Mouse (Mus musculus) Patski (cell line): ENCODE data around the gene Trim38. TPM values are rescaled to one million over a fixed set of nuclear protein-coding genes. Genes with fewer than 3 reads are reported as not detected.

Experiments used
- ATAC-seq: fragments of 100-300 bp; one replicate; pipeline ENCODE4 v1.8.0; 2021
- CTCF ChIA-PET: fragments of 350-600 bp; sonication (Branson Sonifier 250); formaldehyde crosslinking; loops from one replicate; lab custom pipeline; 2022; ENCODE audit warnings: inconsistent platforms; lab: Charles Lee
- POLR2A ChIA-PET: fragments of 350-600 bp; sonication (Branson Sonifier 250); formaldehyde crosslinking; loops from one replicate; lab custom pipeline; 2022; ENCODE audit warnings: antibody characterized with exemption, inconsistent platforms; lab: Charles Lee
- DNase-seq: peaks from one replicate; pipeline ENCODE4 v3.0.0-alpha.2; 2011; ENCODE audit warnings: low read depth, low spot score
- H3K27me3 ChIP-seq: fragments of 371-371 bp; one replicate; pipeline ENCODE4 v1.5.1; 2021
- CTCF ChIP-seq: fragments of 100-300 bp; IDR thresholded peaks from one replicate; pipeline ENCODE4 v1.5.1; 2021
- in situ Hi-C: fragments of 300-500 bp; cut with MboI; formaldehyde crosslinking; loops from 3 replicates; pipeline ENCODE4 v1.11.1; 2018; ENCODE audit warnings: low pct_unique_long_range_greater_than_20kb, mixed read lengths
- polyA plus RNA-seq: library from polyadenylated mRNA; unstranded; gene quantifications from one replicate; pipeline ENCODE4 v1.2.3, GENCODE M21; 2021

Trim38 gene
- polyA plus RNA-seq, 1 experiment from 2014 or later: not detected

- no peaks in the 10 kb centered on the region for H3K27me3 ChIP-seq
- POLR2A ChIA-PET: no interaction called here
- CTCF ChIA-PET: interaction anchor here (1.3 to 15.1 kb wide), 2 partner anchors 11 to 38 kb away, joined by 5 to 137 read pairs; partner anchors contain the start of gene Hist1h4c
- DNase-seq (no peak), ATAC-seq (no peak)
- TF ChIP-seq CTCF: no peak
- in situ Hi-C loops: loop anchor here (10.0 to 25.0 kb wide), 2 partner anchors 113 to 301 kb away; partner anchors contain the start of genes Hist1h1e and Hist1h2be
Observed at GRCm38 (mm10) chr13:23738041-23738440, 31.7 kb upstream of the Trim38 start.

DNA sequence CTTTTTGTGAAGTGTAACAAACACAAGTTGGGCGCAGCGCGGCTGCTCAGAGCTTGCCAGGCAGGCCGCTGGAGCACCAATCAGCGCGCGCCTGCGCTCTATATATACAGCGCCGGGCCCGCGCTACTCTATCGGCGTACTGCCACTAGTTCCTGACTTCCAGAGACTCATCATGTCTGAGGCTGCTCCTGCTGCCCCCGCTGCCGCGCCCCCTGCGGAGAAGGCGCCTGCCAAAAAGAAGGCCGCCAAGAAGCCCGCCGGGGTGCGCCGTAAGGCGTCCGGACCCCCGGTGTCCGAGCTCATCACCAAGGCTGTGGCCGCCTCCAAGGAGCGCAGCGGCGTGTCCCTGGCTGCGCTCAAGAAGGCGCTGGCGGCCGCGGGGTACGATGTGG, 31.0 kb upstream of the Trim38 start, which contains the start of gene Hist1h1c:
TSS of gene Hist1h1c (plus strand) at position 132 of the 392 bp plus-strand sequence.
- no peaks in the 10 kb centered on the region for H3K27me3 ChIP-seq
- in situ Hi-C loops: loop anchor here (10.0 to 25.0 kb wide), 2 partner anchors 114 to 301 kb away; partner anchors contain the start of genes Hist1h1e and Hist1h2be
- TF ChIP-seq CTCF: no peak
- ChIA-PET CTCF (interaction anchor here (1.4 to 15.1 kb wide), 2 partner anchors 13 to 39 kb away, joined by 3 to 137 read pairs; partner anchors contain the start of genes Hist1h3b and Hist1h4c), POLR2A (no interaction called here)
- peak; percentile 68 for ATAC-seq
- no peak for DNase-seq

- ATAC-seq (peak; percentile 68), DNase-seq (no peak)
- CTCF ChIA-PET: interaction anchor here (1.4 to 15.1 kb wide), 2 partner anchors 13 to 39 kb away, joined by 3 to 137 read pairs; partner anchors contain the start of genes Hist1h3b and Hist1h4c
- POLR2A ChIA-PET: interaction anchor here (0.6 to 1.0 kb wide), 5 partner anchors 18 to 176 kb away, joined by 3 to 4 read pairs (median 3); partner anchors contain the start of gene Hist1h4b
- TF ChIP-seq CTCF: no peak
- H3K27me3 ChIP-seq: no peaks in the 10 kb centered on the region
- in situ Hi-C loops: loop anchor here (10.0 to 25.0 kb wide), 2 partner anchors 114 to 302 kb away; partner anchors contain the start of genes Hist1h1e and Hist1h2be
Observed at GRCm38 (mm10) chr13:23739069-23739921, 30.4 kb upstream of the Trim38 start.

GRCm38 (mm10) chr13:23739922-23740252, 29.8 kb upstream of the Trim38 start:
- ATAC-seq (peak; percentile 1), DNase-seq (no peak)
- TF ChIP-seq CTCF: no peak
- H3K27me3 ChIP-seq: no peaks in the 10 kb centered on the region
- ChIA-PET POLR2A (interaction anchor here (0.6 to 1.6 kb wide), 6 partner anchors 17 to 176 kb away, joined by 3 to 4 read pairs (median 4); partner anchors contain the start of genes Hist1h1a and Hist1h4b), CTCF (interaction anchor here (1.4 to 15.1 kb wide), 2 partner anchors 12 to 40 kb away, joined by 3 to 137 read pairs; partner anchors contain the start of genes Hist1h3b and Hist1h4c)
- in situ Hi-C loops: loop anchor here (5.0 to 25.0 kb wide), 4 partner anchors 115 to 1705 kb away; partner anchors contain the start of genes Hist1h1e, Hist1h2ah, Hist1h2be and Hist1h2bk

DNA sequence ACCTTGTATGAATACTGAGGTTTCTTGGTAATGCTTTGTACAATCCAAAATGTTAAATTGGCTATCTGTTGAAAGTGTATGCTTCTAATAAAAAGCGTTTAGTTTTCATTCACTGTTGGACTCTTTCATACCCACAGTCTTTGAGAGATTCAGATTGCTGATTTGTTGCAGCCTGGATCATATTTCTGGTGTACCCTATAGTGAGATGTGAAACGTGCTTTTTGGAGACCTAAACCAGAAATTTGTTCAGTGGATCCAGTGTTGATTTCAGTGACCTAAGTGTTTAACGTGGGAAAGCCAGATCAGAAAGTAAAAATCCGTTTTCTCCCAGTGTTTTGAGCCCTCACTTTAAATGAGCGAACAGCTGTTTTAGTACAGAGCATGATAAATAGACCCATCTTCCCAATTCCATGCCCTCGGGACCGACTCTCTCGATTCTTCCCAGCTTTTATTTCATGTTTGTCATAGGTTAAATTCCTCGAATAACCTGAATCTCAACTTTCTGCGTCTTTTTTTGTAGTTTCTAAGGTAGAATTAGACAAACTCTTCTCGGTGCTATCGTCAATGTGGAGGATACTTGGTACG, 29.4 kb upstream of the Trim38 start:
- in situ Hi-C loops: loop anchor here (5.0 to 25.0 kb wide), 3 partner anchors 163 to 1706 kb away; partner anchors contain the start of genes Hist1h2ah, Hist1h2bk and Hist1h3d
- H3K27me3 ChIP-seq: no peaks in the 10 kb centered on the region
- TF ChIP-seq CTCF: no peak
- no peak for ATAC-seq
- ChIA-PET CTCF (interaction anchor here (1.4 to 15.1 kb wide), 2 partner anchors 12 to 40 kb away, joined by 3 to 137 read pairs; partner anchors contain the start of genes Hist1h3b and Hist1h4c), POLR2A (interaction anchor here (0.6 to 1.6 kb wide), 5 partner anchors 16 to 177 kb away, joined by 3 to 4 read pairs (median 3); partner anchors contain the start of genes Hist1h1a and Hist1h4b)
- DNase-seq: no peak

DNA sequence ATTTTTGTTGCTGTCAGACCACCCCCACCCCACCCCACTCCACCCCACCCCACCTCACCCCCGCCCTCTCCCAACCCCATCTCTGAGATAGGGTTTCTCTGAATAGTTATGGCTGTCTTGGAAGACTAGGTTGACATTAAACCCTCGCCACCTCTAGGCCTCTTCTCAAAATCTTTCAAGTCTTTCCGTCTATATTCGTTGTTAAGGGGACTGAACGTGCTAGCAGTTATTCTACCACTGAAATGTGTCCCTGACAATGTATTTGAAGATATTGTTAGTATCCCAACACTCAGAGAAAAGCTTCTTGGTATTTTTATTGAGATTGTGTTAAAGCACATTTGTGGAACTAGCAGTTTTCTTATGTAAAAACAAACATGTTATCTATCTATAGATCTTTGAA, 28.8 kb upstream of the Trim38 start:
- ChIA-PET POLR2A (interaction anchor here (1.6 kb wide), 1 partner anchor 22 kb away, joined by 4 read pairs; the partner anchor contains the start of gene Hist1h1a), CTCF (interaction anchor here (15.1 kb wide), 1 partner anchor 41 kb away, joined by 137 read pairs; the partner anchor contains the start of gene Hist1h4c)
- in situ Hi-C loops: loop anchor here (5.0 to 25.0 kb wide), 3 partner anchors 164 to 1706 kb away; partner anchors contain the start of genes Hist1h2ah, Hist1h2bk and Hist1h3d
- ATAC-seq (no peak), DNase-seq (no peak)
- no peaks in the 10 kb centered on the region for H3K27me3 ChIP-seq
- no peak for TF ChIP-seq CTCF

DNA sequence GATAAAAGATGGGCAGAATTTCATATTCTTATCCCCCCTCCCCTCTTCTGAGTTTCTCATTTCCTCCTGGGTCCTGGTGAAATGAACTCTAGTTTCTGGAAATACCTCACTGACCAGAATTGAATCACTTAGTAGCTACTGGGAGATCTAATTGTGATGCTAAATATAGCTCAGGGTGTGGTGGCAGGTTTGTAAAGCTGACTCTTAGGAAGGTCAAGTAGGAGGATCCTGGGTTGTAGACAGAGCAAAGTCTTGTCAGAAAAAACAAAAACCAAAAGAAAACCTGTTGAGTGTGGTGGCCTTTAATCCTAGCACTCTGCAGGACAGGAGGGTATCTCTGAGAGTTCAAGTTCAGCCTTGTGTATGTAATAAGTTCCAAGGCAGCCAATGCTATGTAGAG, 27.7 kb upstream of the Trim38 start:
- CTCF ChIA-PET: interaction anchor here (15.1 kb wide), 1 partner anchor 42 kb away, joined by 137 read pairs; the partner anchor contains the start of gene Hist1h4c
- H3K27me3 ChIP-seq: no peaks in the 10 kb centered on the region
- in situ Hi-C loops: loop anchor here (5.0 to 25.0 kb wide), 3 partner anchors 165 to 1707 kb away; partner anchors contain the start of genes Hist1h2ah, Hist1h2bk and Hist1h3d
- POLR2A ChIA-PET: interaction anchor here (0.7 kb wide), 1 partner anchor 15 kb away, joined by 4 read pairs; the partner anchor contains the start of gene Hist1h4b
- TF ChIP-seq CTCF: no peak
- no peak for ATAC-seq
- no peak for DNase-seq

- H3K27me3 ChIP-seq: no peaks in the 10 kb centered on the region
- ChIA-PET POLR2A (no interaction called here), CTCF (interaction anchor here (15.1 kb wide), 1 partner anchor 43 kb away, joined by 137 read pairs; the partner anchor contains the start of gene Hist1h4c)
- in situ Hi-C loops: loop anchor here (5.0 to 25.0 kb wide), 3 partner anchors 166 to 1708 kb away; partner anchors contain the start of genes Hist1h2ah, Hist1h2bk and Hist1h3d
- no peak for TF ChIP-seq CTCF
- DNase-seq (no peak), ATAC-seq (no peak)
Observed at GRCm38 (mm10) chr13:23743215-23743614, 26.5 kb upstream of the Trim38 start.

- DNase-seq: no peak
- no peaks in the 10 kb centered on the region for H3K27me3 ChIP-seq
- POLR2A ChIA-PET: no interaction called here
- in situ Hi-C loops: loop anchor here (5.0 to 25.0 kb wide), 3 partner anchors 167 to 1709 kb away; partner anchors contain the start of genes Hist1h2ah, Hist1h2bk and Hist1h3d
- CTCF ChIA-PET: interaction anchor here (15.1 kb wide), 1 partner anchor 44 kb away, joined by 137 read pairs; the partner anchor contains the start of gene Hist1h4c
- no peak for TF ChIP-seq CTCF
- ATAC-seq: no peak
Observed at GRCm38 (mm10) chr13:23743963-23744362, 25.8 kb upstream of the Trim38 start.
